Mouse (Mus musculus): ENCODE measurements at regions not wholly inside any gene's neighbourhood (a gene's known extent, or its start where the extent isn't known, plus 50 kb on each side); places are given as distances from the start of the nearest gene placed in this dataset.
"Not testable (repeated sequence)": the region's sequence is repeated elsewhere in the genome, so short reads cannot be mapped to it uniquely, and the experiment has no call there.

DNA sequence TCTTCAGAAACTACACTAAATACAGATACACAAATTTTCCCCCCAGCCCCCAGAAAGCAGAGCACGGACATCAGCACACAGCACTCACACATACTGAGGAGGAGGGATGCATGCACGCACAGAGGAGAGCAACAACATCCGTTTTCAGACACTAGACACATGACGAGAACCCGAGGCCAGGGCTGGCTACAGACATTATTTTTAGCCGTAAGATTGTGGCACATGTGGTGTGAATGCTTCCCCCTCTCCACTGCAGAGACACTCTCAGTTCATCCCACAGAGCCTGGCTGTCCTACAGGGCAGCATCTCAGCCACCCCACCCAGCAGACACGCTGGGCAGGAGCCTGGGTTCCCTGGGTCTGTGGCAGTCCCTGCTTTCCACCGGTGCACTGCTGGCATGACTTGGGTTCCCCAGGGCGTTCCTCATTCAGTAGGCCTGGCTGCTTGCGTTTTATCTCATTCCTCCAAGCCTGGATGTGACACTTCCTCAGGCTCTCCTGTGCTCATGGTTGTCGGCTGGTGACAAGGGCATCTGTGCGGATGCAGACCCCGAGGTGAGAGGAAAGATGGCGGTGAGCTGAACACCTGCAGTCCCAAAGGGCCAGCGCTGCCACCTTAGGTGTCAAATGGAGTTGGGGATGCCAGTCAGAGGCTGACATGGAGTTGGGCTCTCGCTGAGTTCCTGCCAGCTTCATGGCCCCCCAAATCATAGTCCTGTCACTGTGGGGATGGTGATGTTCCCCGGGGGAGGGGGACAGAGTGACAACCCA is 247.1 kb upstream of the Myt1l start:
- DNase-seq (ENCODE audit: inconsistent ontology term) = no peak

DNA sequence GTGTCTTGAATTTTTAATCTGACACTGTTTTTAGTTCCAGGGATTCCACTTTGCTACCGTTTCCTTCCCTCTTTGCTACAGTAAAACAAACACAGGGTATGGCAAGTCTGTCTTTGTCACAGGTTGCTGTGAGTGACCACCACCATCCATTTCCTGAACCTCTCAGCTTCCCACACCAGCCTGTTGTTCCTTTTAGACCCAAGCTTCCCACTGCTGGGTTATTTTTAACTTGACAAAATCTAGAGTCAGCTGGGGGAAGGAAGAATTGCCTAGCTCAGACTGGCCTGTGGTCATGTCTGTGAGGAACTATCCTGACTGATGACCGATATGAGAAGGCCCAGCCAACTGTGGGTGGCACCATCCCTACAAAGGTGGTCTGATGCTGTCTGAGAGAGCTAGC is 239.4 kb upstream of the Myt1l start:
- DNase-seq (ENCODE audit: inconsistent ontology term) = no peak

DNA sequence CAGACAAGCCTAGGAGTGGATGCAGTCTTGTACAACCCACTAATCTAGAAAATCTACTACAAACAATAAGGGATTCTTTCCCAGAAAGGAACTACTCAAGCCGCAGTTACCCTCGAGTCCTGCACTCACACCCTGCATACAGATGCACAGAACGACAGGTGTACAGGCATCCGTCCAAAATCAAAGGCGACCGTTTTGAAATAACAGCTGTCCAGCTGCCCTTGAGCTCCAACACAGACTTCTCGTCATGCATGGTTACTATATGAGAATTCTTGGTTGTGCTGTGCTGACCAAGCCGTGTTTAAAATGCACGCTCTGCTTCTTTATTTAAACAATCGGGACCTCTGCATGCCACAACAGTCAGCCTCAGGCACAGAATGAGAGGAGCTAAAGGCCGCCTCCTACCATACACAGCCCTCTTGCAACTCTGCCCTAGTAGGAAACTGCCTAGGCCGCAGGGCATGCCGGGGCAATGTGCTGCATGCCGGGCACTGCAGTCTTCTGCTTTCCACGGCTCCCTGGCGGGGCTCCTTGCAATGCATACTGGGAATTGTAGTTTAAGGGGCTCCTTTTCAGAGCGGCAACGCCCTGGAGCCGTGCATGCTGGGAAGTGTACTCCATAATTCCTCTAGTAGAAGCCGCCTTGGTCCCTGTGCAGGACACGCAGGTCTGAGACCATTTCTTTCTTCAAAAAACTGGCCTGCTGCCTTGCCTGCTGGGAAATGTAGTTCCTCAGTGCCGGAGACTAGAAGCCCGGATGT is 237.4 kb upstream of the Myt1l start:
- peak; percentile 95 for DNase-seq (ENCODE audit: inconsistent ontology term)

DNA sequence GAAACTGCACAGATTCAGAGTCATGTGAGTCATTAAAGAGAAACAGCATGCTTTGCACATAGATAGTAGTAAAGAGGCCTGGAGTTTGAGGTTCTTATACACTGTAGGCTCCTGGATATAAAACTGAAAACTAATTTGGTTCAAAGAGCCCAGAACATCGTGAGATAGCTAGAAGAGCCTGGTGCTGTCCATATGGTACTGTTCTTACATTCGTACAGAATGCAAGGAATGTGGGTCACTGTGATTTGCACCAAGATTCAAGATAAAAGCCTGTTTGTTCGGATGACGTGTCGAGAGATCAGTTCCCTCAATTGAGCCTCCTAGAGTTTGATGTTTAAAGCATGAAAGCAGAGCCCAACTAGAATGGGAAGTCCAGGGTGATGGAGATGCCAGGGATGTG is 230.2 kb upstream of the Myt1l start:
- DNase-seq (ENCODE audit: inconsistent ontology term) = peak; percentile 39

GRCm38 (mm10) chr12:29315636-29316035 is 212.5 kb upstream of the Myt1l start:
- no peak for DNase-seq (ENCODE audit: inconsistent ontology term)

DNA sequence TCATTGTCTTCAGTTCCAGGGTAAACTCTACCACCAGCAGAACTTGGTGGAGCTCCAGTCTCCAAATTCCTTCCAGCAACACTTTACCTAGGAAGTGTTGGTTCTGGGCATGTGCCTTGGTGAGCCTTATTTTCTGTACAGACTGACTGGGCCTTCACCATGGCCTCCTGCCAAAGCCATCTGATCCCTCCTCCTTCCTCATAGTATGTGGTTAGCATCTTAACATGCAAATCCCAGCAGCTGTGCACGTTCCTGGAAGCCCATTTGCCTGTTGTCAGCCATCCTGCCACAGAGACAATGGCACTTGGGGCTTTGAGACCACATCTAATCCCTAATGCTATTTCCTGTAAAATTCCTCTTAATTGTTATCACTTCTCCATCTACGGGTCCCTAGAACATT is 206.7 kb upstream of the Myt1l start:
- no peak for DNase-seq (ENCODE audit: inconsistent ontology term)

GRCm38 (mm10) chr12:29323534-29323933 is 204.7 kb upstream of the Myt1l start:
- no peak for DNase-seq (ENCODE audit: inconsistent ontology term)

- DNase-seq (ENCODE audit: inconsistent ontology term) = no peak
Measured at GRCm38 (mm10) chr12:29335839-29336469, 192.2 kb upstream of the Myt1l start.

DNA sequence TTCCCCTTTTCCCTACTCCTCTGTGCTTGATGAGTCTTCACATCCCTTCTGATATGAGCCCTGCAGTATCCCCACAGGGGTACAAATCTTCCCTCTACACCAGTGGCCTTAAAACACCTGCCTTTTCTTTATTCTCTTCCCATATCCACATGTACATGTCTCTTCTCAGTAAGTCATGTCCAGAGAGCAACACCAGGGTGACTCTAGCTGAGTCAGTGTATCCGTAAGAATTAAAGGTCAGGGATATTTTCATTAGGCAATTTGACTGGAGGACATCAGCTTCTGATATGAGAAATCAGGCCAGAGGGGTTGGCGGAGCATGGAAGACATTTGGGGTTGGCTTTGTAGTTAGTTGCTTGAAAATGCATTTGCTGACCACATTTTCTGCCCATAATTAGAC is 190.8 kb upstream of the Myt1l start:
- peak; percentile 37 for DNase-seq (ENCODE audit: inconsistent ontology term)

DNA sequence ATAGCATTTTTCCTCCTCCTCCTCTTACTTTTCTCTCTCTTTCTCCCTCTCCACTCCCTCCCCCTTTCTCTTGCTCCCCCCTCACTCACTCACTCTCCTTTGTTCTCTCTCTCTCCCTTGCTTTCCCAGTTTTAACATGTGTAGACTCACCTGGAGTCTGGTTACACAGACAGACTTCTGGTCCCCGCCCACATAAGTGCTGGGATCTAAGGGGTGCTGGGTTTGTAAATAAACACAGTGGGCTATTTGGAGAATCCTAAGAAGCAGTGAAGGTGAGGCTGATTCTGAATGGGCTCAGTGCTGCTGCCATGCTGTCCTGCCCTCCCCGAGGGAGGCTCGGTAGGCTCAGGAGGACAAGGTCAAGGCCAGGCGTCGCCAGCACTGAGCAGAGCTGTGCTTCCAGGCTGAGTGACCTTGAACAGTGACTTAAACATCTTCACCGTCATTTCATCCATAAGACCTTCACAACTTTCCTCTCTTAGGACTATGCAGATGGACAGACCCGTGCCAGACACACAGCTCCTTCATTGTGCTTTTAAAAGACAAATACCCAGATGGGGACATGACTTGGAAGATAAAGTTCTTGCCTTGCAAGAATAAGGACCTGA is 186.7 kb upstream of the Myt1l start:
- DNase-seq (ENCODE audit: inconsistent ontology term) = no peak

GRCm38 (mm10) chr12:29343147-29343852 is 184.9 kb upstream of the Myt1l start:
- no peak for DNase-seq (ENCODE audit: inconsistent ontology term)

DNA sequence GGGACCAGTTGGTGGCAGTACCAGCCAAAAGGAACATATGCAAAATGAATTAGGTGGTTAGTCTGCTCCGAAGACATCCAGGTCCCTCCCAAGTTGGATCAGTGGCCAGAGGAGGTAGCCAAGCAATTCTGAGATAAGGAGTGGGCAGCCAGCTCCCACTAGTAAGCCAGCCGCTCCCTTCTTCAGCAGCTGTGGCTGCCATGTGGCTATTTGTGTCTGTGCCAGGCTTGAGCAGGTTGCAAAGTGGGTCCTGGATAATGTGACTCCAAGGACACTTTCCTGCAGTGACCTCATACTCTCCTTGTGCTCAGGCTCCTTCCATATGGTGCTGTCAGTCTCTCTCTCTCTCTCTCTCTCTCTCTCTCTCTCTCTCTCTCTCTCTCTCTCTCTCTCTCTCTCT is 179.5 kb upstream of the Myt1l start:
- no peak for DNase-seq (ENCODE audit: inconsistent ontology term)

DNA sequence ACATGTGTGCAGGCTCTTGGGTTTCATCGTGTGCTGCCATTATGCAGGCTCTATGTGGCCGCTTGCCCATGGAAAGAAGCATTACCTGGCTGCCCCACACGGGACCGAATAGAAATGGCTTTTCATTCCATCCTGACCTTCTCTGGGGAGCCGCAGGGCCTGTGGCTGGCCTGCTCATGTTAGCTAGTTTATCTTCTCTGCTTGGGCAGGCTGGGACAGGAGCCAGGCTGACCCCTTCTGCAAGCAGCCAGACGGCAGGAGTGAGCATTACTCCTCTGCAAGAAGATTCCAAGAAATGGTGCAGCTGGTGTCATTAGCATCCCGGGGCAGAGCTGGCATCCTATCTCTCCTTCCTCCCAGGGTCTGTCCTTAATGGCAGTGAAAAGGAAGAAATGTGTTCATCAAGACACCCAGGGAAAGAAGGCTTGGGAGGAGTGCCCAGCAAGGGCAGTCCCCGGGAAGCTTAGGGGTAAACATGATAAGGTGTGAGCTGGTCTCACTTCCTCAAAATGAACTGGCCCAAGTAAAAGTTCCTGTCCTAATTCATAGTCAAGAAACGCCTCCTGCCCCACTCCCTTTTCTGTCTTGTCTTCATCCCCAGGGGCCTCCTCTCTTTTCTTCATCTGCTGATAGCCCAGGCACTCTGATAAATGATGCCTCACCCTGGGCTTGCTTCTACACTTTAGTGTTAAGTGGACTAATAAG is 178.9 kb upstream of the Myt1l start:
- DNase-seq (ENCODE audit: inconsistent ontology term) = no peak

DNA sequence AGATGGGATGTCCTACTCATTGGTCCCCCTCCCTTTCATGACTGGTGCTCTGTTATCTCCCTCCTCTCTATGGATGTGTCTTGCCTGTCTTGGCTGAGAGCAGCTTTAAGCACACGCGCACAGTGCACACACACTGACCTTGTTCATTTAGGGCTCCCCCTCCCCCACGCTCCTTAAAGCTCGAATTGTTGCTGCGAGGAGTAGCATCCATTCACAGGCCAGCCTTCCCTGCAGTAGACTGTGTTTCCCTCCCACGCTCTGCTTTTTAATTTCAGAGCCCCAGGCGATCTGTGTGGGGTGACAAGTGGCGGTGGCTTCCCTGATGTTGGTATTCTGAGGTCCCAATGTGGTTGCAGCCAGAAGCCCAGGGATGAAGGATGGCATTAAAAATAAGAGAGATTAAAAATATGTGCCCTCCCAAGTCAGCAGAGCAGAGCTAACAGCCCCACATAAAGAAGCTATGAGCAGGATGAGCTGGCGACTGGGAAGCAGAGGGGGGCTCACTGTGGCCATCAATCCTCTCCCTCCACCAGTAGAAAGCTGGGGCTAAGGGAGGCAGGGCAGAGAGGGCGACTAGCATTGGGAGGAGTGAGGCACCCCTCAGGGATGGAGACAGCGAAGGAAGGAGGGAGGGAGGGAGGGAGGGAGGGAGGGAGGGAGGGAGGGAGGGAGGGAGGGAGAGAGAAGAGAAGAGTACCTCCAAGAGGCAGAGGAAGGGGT is 174.2 kb upstream of the Myt1l start:
- DNase-seq (ENCODE audit: inconsistent ontology term) = no peak

- no peak for DNase-seq (ENCODE audit: inconsistent ontology term)
Measured at GRCm38 (mm10) chr12:29354816-29355215, 173.4 kb upstream of the Myt1l start.

- peak; percentile 14 for DNase-seq (ENCODE audit: inconsistent ontology term)
Measured at GRCm38 (mm10) chr12:29356681-29357397, 171.3 kb upstream of the Myt1l start.

GRCm38 (mm10) chr12:29361236-29361635 is 166.9 kb upstream of the Myt1l start:
- no peak for DNase-seq (ENCODE audit: inconsistent ontology term)

DNA sequence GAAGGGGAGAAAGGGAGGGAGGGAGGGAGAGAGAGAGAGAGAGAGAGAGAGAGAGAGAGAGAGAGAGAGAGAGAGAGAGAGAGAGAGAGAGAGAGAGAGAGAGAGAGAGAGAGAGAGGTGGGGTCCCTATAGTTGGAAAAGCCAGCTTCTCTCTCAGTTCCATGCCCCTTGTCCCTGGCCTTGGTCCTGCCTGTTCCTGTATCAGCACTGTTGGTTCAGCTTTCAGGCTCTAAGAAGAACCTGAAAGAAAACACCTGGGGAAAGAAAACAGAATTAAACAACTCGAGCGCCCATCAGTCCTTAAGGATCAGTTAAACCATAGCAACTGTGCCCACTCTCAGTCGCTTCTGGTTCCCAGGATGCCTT is 160.5 kb upstream of the Myt1l start:
- not testable (repeated sequence) for DNase-seq (ENCODE audit: inconsistent ontology term)

DNA sequence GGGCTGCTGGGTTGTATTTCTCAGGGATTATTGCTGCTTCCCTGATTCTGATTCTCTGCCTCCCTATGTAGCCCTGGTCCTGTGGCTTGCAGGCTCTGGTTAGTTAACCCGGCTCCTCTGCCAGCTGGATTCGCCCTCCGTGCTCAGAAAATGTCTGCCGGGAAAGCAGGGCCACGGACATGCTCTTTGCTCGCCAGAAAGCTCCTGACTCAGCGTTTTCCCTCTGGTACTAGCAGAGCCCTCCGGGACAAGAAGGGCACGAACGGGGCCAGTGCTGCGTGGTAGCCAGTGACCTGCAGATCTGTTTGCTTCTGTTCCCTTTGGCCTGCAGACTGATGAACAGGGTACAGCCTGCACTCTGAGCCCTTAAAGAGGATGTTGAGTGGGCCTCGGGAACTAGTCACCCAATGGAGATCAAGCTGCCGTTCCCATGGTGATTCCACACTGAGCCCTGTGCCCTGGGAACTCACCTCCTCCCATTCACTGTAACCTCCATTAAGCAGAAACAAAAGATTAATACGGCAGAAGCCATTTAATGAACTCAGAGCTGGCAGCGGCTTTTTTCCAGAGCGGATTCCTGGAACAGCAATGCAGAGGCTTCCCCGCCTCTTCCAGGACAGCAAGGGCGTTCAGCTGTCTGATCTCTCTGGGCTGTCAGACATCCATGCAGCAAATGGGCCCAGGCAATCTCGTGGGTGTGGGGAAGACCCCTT is 159.9 kb upstream of the Myt1l start:
- DNase-seq (ENCODE audit: inconsistent ontology term) = peak; percentile 92

Data from Muller cell, postnatal 12 days (primary cell).